Mouse (Mus musculus): ENCODE results near the gene Tead4.

The Tead4 gene

GRCm38 (mm10) chr6:128291284-128291683 is 9.3 kb downstream of the Tead4 start:
- DNase-seq (ENCODE audit: low read depth) = no peak

GRCm38 (mm10) chr6:128288681-128289080 is 11.9 kb downstream of the Tead4 start:
- DNase-seq (ENCODE audit: low read depth) = no peak

- peak; percentile 79 for DNase-seq (ENCODE audit: low read depth)
Observed at GRCm38 (mm10) chr6:128285792-128286430, 14.7 kb downstream of the Tead4 start.

GRCm38 (mm10) chr6:128282126-128282525 is 18.5 kb downstream of the Tead4 start:
- DNase-seq (ENCODE audit: low read depth) = peak; percentile 90

- DNase-seq (ENCODE audit: low read depth) = no peak
Observed at GRCm38 (mm10) chr6:128280472-128281145, 20.0 kb downstream of the Tead4 start.

- DNase-seq (ENCODE audit: low read depth) = no peak
Observed at GRCm38 (mm10) chr6:128279608-128280007, 21.0 kb downstream of the Tead4 start.

- DNase-seq (ENCODE audit: low read depth) = no peak
Observed at GRCm38 (mm10) chr6:128279099-128279498, 21.5 kb downstream of the Tead4 start.

GRCm38 (mm10) chr6:128277132-128278085 is 23.2 kb downstream of the Tead4 start:
- DNase-seq (ENCODE audit: low read depth) = no peak

GRCm38 (mm10) chr6:128276349-128276748 is 24.3 kb downstream of the Tead4 start:
- no peak for DNase-seq (ENCODE audit: low read depth)

GRCm38 (mm10) chr6:128275506-128276064 is 25.0 kb downstream of the Tead4 start:
- no peak for DNase-seq (ENCODE audit: low read depth)

GRCm38 (mm10) chr6:128273507-128273906 is 27.1 kb downstream of the Tead4 start:
- no peak for DNase-seq (ENCODE audit: low read depth)

- no peak for DNase-seq (ENCODE audit: low read depth)
Observed at GRCm38 (mm10) chr6:128272754-128273153, 27.9 kb downstream of the Tead4 start.

GRCm38 (mm10) chr6:128269850-128270249 is 30.8 kb downstream of the Tead4 start:
- DNase-seq (ENCODE audit: low read depth) = no peak

GRCm38 (mm10) chr6:128264870-128265526 is 35.6 kb downstream of the Tead4 start:
- no peak for DNase-seq (ENCODE audit: low read depth)

GRCm38 (mm10) chr6:128261486-128261885 is 39.1 kb downstream of the Tead4 start:
- no peak for DNase-seq (ENCODE audit: low read depth)

- DNase-seq (ENCODE audit: low read depth) = no peak
Observed at GRCm38 (mm10) chr6:128259252-128259651, 41.4 kb downstream of the Tead4 start.

GRCm38 (mm10) chr6:128255941-128256340 is 44.7 kb downstream of the Tead4 start:
- DNase-seq (ENCODE audit: low read depth) = no peak

GRCm38 (mm10) chr6:128255292-128255691 is 45.3 kb downstream of the Tead4 start:
- DNase-seq (ENCODE audit: low read depth) = no peak

GRCm38 (mm10) chr6:128254551-128254950 is 46.1 kb downstream of the Tead4 start:
- DNase-seq (ENCODE audit: low read depth) = no peak

GRCm38 (mm10) chr6:128253111-128253510 is 47.5 kb downstream of the Tead4 start:
- DNase-seq (ENCODE audit: low read depth) = no peak

- DNase-seq (ENCODE audit: low read depth) = no peak
Observed at GRCm38 (mm10) chr6:128250596-128250995, 50.0 kb downstream of the Tead4 start.
